ENCODE assay signal across 23 mouse cellular contexts in genomic region chr10:83878745-83879144, GRCm38 (mm10).
DNase-seq lines count a peak whose midpoint lies in the region; ATAC-seq lines count a peak whose summit lies in the region.
"Had no signal": no experiment of that assay in that cellular context is flagged by ENCODE, and none has a peak within 500 bp of the region (broad histone marks: within the 10 kb centered on the region; RNA-seq: fewer than 3 reads in every experiment).

No protein-coding gene starts in this region.

- no peak for ATAC-seq in heart, embryonic 13.5 days (ENCODE audit: extremely low read depth, insufficient number of reproducible peaks, low FRiP score, low TSS enrichment)
- ATAC-seq in heart, embryonic 16.5 days (replicated peaks; ENCODE audit: extremely low read depth, insufficient read depth, low FRiP score), result peak; percentile 28; the same call in 1 of the 2 replicates
- ATAC-seq: forebrain, embryonic 14.5 days; forebrain, embryonic 16.5 days had no signal

- H3K27ac ChIP-seq in heart, embryonic 13.5 days (replicated peaks), result 0 out of 2 replicates have a peak overlapping the region, but pooled peaks have one; percentile 6
- H3K27ac ChIP-seq in heart, embryonic 16.5 days (ENCODE audit: low read length), result peak overlapping the region; percentile 47
- H3K27ac ChIP-seq: embryonic facial prominence, embryonic 10.5 days; embryonic facial prominence, embryonic 12.5 days; forebrain, embryonic 10.5 days; forebrain, embryonic 12.5 days had no signal

- no peak for DNase-seq in heart, postnatal 14 days
- no peak for DNase-seq in heart, adult 9 months (ENCODE audit: low spot score in 2 of 2)
- DNase-seq in 3T3-L1 (ENCODE audit: low read depth, low spot score), result peak; percentile 76
- DNase-seq in NIH3T3 (ENCODE audit: low read depth), result peak; percentile 52
- DNase-seq in layer of hippocampus, adult 18-20 months (ENCODE audit: low spot score in 2 of 2), result no peak
- DNase-seq in cerebellum, adult 8-10 months, result no peak
- DNase-seq: adrenal gland, adult 2 months; adrenal gland, postnatal 14 days; adrenal gland, postnatal 36 days; cerebellum, adult 11-12 months; cerebellum, adult 2 months; cerebellum, adult 9-11 months; cerebellum, postnatal 14 days; cerebellum, postnatal 36 days had no signal

- no peaks in the 10 kb centered on the region for H3K36me3 ChIP-seq in heart, embryonic 13.5 days
- no peaks in the 10 kb centered on the region for H3K36me3 ChIP-seq in heart, embryonic 16.5 days (ENCODE audit: control insufficient read depth, insufficient read depth)
- H3K36me3 ChIP-seq: embryonic facial prominence, embryonic 10.5 days; embryonic facial prominence, embryonic 12.5 days; forebrain, embryonic 10.5 days; forebrain, embryonic 12.5 days had no signal

- intact Hi-C loops in heart, postnatal 14 days (cut with DNase I), result no loop called here

- H3K27me3 ChIP-seq in heart, embryonic 13.5 days (replicated peaks), result no peaks in the 10 kb centered on the region
- H3K27me3 ChIP-seq in heart, embryonic 16.5 days (ENCODE audit: control insufficient read depth, insufficient read depth, low read length), result no peaks in the 10 kb centered on the region
- H3K27me3 ChIP-seq: embryonic facial prominence, embryonic 12.5 days; forebrain, embryonic 12.5 days had no signal

- H3K4me2 ChIP-seq in heart, embryonic 13.5 days, result no peak overlapping the region
- H3K4me2 ChIP-seq in heart, embryonic 16.5 days (ENCODE audit: low read depth, low read length), result no peak overlapping the region
- H3K4me2 ChIP-seq: embryonic facial prominence, embryonic 12.5 days; forebrain, embryonic 12.5 days had no signal

- peaks cover 35% of the 10 kb centered on the region for H3K4me1 ChIP-seq in heart, embryonic 13.5 days
- H3K4me1 ChIP-seq in heart, embryonic 16.5 days (ENCODE audit: control insufficient read depth, insufficient read depth, low read length), result peaks cover 15% of the 10 kb centered on the region
- H3K4me1 ChIP-seq: forebrain, embryonic 12.5 days had no signal

- H3K9ac ChIP-seq in heart, embryonic 13.5 days, result no peak overlapping the region
- H3K9ac ChIP-seq in heart, embryonic 16.5 days (ENCODE audit: low read length), result no peak overlapping the region
- H3K9ac ChIP-seq: embryonic facial prominence, embryonic 12.5 days; forebrain, embryonic 12.5 days had no signal

- H3K9me3 ChIP-seq in heart, embryonic 13.5 days, result no peaks in the 10 kb centered on the region
- no peaks in the 10 kb centered on the region for H3K9me3 ChIP-seq in heart, embryonic 16.5 days (replicated peaks; ENCODE audit: control insufficient read depth, low read length)
- H3K9me3 ChIP-seq: embryonic facial prominence, embryonic 10.5 days; embryonic facial prominence, embryonic 12.5 days; forebrain, embryonic 10.5 days; forebrain, embryonic 12.5 days had no signal

- WGBS in heart, embryonic 13.5 days, result 59% methylated on average over 2 of the region's 2 CpGs
- 56% methylated on average over 2 of the region's 2 CpGs for WGBS in heart, embryonic 16.5 days

- H3K4me3 ChIP-seq in heart, embryonic 13.5 days, result no peak overlapping the region
- H3K4me3 ChIP-seq in heart, embryonic 16.5 days (ENCODE audit: low read length), result no peak overlapping the region
- H3K4me3 ChIP-seq: embryonic facial prominence, embryonic 10.5 days; embryonic facial prominence, embryonic 12.5 days; erythroblast, embryonic 14.5 days; forebrain, embryonic 10.5 days; forebrain, embryonic 12.5 days had no signal

Comparison
In these comparisons a context has a peak if more than half of its experiments do, and no peak if none do; other contexts are left out.
1. DNase-seq: peak in 3T3-L1 (single experiment) and NIH3T3 (single experiment); none in heart, postnatal 14 days (0 of 2), heart, adult 9 months (0 of 2), layer of hippocampus, adult 18-20 months (0 of 2) and cerebellum, adult 8-10 months (single experiment).